Mouse (Mus musculus) lung, adult 2 months (tissue): ENCODE measurements at regions not wholly inside any gene's neighbourhood (a gene's known extent, or its start where the extent isn't known, plus 50 kb on each side); places are given as distances from the start of the nearest gene placed in this dataset.

Source experiments
- DNase-seq: peaks from one replicate; pipeline ENCODE4 v3.0.0; 2022
- H3K4me1 ChIP-seq: fragments of 200-500 bp; 2 replicates; pipeline ENCODE4 v1.6.1; 2011; ENCODE audit warnings: low read length; ENCODE audit not compliant: control insufficient read depth, insufficient read depth
- H3K4me3 ChIP-seq: fragments of 200-500 bp; replicated peaks from 2 replicates; pipeline ENCODE3; 2011; ENCODE audit warnings: low read depth, mild to moderate bottlenecking, control low read depth, low read length; ENCODE audit errors: extremely low read depth
- CTCF ChIP-seq: fragments of 200-500 bp; IDR thresholded peaks from 2 replicates; pipeline ENCODE4 v1.5.1; 2011; ENCODE audit warnings: mild to moderate bottlenecking, low read length, control low read depth; ENCODE audit not compliant: insufficient read depth
- POLR2A ChIP-seq: fragments of 200-500 bp; IDR thresholded peaks from 2 replicates; pipeline ENCODE4 v1.6.1; 2011; ENCODE audit warnings: low read depth, mild to moderate bottlenecking, control low read depth, low read length, borderline replicate concordance; ENCODE audit errors: extremely low read depth
- WGBS: fragments of 180-500 bp; shearing (Covaris S2); methylation state at CpG from one replicate; pipeline ENCODE4 v1.1.7; 2018; 5-methylcytosine and 5-hydroxymethylcytosine counted together

GRCm38 (mm10) chr15:5310035-5310434 is 66.0 kb upstream of the Ptger4 start:
- no peak for DNase-seq
- 91% methylated on average over 3 of the region's 3 CpGs for WGBS
- no peak for TF ChIP-seq CTCF
- TF ChIP-seq POLR2A, result no peak
- Histone ChIP-seq H3K4me1 (no peaks in the 10 kb centered on the region), H3K4me3 (no peak overlapping the region)

GRCm38 (mm10) chr15:5302403-5302802 is 58.4 kb upstream of the Ptger4 start:
- DNase-seq, result no peak
- 48% methylated on average over 2 of the region's 2 CpGs for WGBS
- H3K4me1 ChIP-seq, result no peaks in the 10 kb centered on the region
- no peak overlapping the region for H3K4me3 ChIP-seq
- TF ChIP-seq POLR2A (no peak), CTCF (no peak)

- TF ChIP-seq POLR2A (no peak), CTCF (no peak)
- no peak for DNase-seq
- Histone ChIP-seq H3K4me3 (no peak overlapping the region), H3K4me1 (no peaks in the 10 kb centered on the region)
- WGBS, result 37% methylated on average over 1 of the region's 1 CpGs
Measured at GRCm38 (mm10) chr15:5299807-5300206, 55.8 kb upstream of the Ptger4 start.

- no peak for TF ChIP-seq CTCF
- TF ChIP-seq POLR2A, result no peak
- Histone ChIP-seq H3K4me3 (no peak overlapping the region), H3K4me1 (no peaks in the 10 kb centered on the region)
- 74% methylated on average over 2 of the region's 2 CpGs for WGBS
- no peak for DNase-seq
Measured at GRCm38 (mm10) chr15:5296949-5297348, 53.0 kb upstream of the Ptger4 start.
